Mouse (Mus musculus): ENCODE data around the gene Ttll6.

GRCm38 (mm10) chr11:96181061-96181460, 47.5 kb downstream of the Ttll6 start:
- TF ChIP-seq MAFK (IDR thresholded peaks at IDR 0.05; ENCODE audit: insufficient read depth, low read depth, low read length) (no peak), HCFC1 (IDR thresholded peaks at IDR 0.05; ENCODE audit: borderline replicate concordance, insufficient read depth, low read length) (no peak), ZC3H11A (IDR thresholded peaks at IDR 0.05; ENCODE audit: borderline replicate concordance, low read depth, low read length) (no peak), ZNF384 (IDR thresholded peaks at IDR 0.05; ENCODE audit: low read depth, low read length) (no peak), CHD2 (IDR thresholded peaks at IDR 0.05; ENCODE audit: low read depth, low read length) (no peak)

Measured in ES-E14 (cell line).